Mouse (Mus musculus): ENCODE results near the gene Ankrd40. TPM values are rescaled to one million over a fixed set of nuclear protein-coding genes. Genes with fewer than 3 reads are reported as not detected.

The Ankrd40 gene
- polyA plus RNA-seq, 1 experiment from 2014 or later = 16.3 TPM

GRCm38 (mm10) chr11:94359168-94359567 is 31.4 kb downstream of the Ankrd40 start:
- Histone ChIP-seq H3K4me2 (replicated peaks; ENCODE audit: low read depth, low read length) (no peak overlapping the region), H3K27me3 (ENCODE audit: control insufficient read depth, insufficient read depth, low read length) (no peaks in the 10 kb centered on the region), H3K4me3 (ENCODE audit: low read depth, low read length) (no peak overlapping the region), H3K27ac (ENCODE audit: low read depth, low read length) (no peak overlapping the region), H3K9ac (ENCODE audit: low read depth, low read length) (no peak overlapping the region), H3K9me3 (ENCODE audit: control insufficient read depth, low read length) (no peaks in the 10 kb centered on the region), H3K4me1 (replicated peaks; ENCODE audit: control insufficient read depth, insufficient read depth, low read length) (no peaks in the 10 kb centered on the region), H3K36me3 (ENCODE audit: control insufficient read depth, insufficient read depth, low read length) (no peaks in the 10 kb centered on the region)
- DNase-seq (ENCODE audit: low spot score) (no peak), ATAC-seq (ENCODE audit: low FRiP score) (no peak)
- WGBS = 93% methylated on average over 12 of the region's 12 CpGs

DNA sequence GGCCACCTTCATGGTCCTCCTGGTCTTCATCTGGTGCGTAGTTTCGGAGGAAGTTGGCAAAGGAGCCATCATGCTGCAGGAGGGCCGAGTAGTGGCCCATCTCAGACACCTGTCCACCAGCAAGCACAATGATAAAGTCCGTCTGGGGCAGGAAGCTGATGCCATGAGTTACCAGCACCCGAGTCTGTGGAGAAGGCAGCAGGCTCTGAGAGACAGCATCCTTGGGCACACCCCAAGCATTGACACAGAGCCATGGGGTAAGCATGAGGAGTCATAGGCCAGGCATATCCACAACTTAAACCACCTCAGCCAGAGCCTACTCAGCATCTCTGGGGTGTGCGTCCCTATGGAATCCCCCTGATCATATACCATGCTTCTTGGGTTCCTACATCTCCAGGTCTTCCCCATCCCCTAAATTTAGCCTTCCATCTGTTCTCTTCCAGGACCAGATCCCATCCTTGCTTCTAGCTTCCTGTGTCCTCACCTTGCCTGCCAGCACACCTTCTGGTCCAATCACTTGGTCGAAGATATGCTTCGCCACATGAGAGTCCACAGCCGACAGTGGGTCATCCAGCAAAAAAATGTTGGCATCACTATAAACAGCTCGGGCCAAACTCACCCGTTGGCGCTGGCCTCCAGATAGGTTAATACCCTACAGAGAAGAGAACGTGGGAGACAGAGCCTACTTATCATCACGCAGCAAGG is 33.5 kb downstream of the Ankrd40 start:
- ATAC-seq (ENCODE audit: low FRiP score) = no peak

DNA sequence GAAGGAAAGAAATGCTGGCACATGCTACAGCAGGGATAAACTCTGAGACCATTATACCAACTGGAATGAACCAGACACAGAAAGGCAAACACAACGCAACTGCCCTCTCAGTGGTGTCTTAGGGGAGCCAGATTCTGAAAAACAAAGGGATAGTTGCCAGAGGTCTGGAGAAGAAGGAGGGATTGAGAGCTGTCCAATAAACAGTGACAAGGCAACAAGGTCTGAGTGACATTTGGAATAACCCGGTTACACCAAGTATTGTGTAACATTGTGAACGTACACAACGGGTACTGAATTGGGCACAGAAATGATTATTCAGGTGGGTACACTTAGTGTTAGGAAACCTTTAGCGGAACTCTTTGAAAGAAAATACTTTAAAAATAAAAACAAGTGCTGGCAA is 34.3 kb downstream of the Ankrd40 start:
- Histone ChIP-seq H3K27ac (ENCODE audit: low read depth, low read length) (no peak overlapping the region), H3K4me1 (replicated peaks; ENCODE audit: control insufficient read depth, insufficient read depth, low read length) (no peaks in the 10 kb centered on the region), H3K9ac (ENCODE audit: low read depth, low read length) (no peak overlapping the region), H3K9me3 (ENCODE audit: control insufficient read depth, low read length) (no peaks in the 10 kb centered on the region), H3K27me3 (ENCODE audit: control insufficient read depth, insufficient read depth, low read length) (no peaks in the 10 kb centered on the region), H3K4me2 (replicated peaks; ENCODE audit: low read depth, low read length) (no peak overlapping the region), H3K4me3 (ENCODE audit: low read depth, low read length) (no peak overlapping the region), H3K36me3 (ENCODE audit: control insufficient read depth, insufficient read depth, low read length) (no peaks in the 10 kb centered on the region)
- WGBS = 95% methylated on average over 5 of the region's 5 CpGs
- no peak for ATAC-seq (ENCODE audit: low FRiP score)
- DNase-seq (ENCODE audit: low spot score) = no peak

More for the DNA sequence above, 33.5 kb downstream of the Ankrd40 start:
- Histone ChIP-seq H3K4me1 (replicated peaks; ENCODE audit: control insufficient read depth, insufficient read depth, low read length) (no peaks in the 10 kb centered on the region), H3K27me3 (ENCODE audit: control insufficient read depth, insufficient read depth, low read length) (no peaks in the 10 kb centered on the region), H3K27ac (ENCODE audit: low read depth, low read length) (no peak overlapping the region), H3K4me2 (replicated peaks; ENCODE audit: low read depth, low read length) (no peak overlapping the region), H3K9me3 (ENCODE audit: control insufficient read depth, low read length) (no peaks in the 10 kb centered on the region), H3K4me3 (ENCODE audit: low read depth, low read length) (no peak overlapping the region), H3K9ac (ENCODE audit: low read depth, low read length) (no peak overlapping the region), H3K36me3 (ENCODE audit: control insufficient read depth, insufficient read depth, low read length) (no peaks in the 10 kb centered on the region)
- DNase-seq (ENCODE audit: low spot score) = no peak
- WGBS = 91% methylated on average over 14 of the region's 14 CpGs

GRCm38 (mm10) chr11:94363690-94364089 is 35.9 kb downstream of the Ankrd40 start:
- no peak overlapping the region for H3K9ac ChIP-seq (ENCODE audit: low read depth, low read length)
- DNase-seq (ENCODE audit: low spot score) = no peak
- WGBS = 83% methylated on average over 7 of the region's 7 CpGs
- no peak overlapping the region for H3K4me3 ChIP-seq (ENCODE audit: low read depth, low read length)
- no peaks in the 10 kb centered on the region for H3K9me3 ChIP-seq (ENCODE audit: control insufficient read depth, low read length)
- no peak overlapping the region for H3K4me2 ChIP-seq (replicated peaks; ENCODE audit: low read depth, low read length)
- no peaks in the 10 kb centered on the region for H3K36me3 ChIP-seq (ENCODE audit: control insufficient read depth, insufficient read depth, low read length)
- no peaks in the 10 kb centered on the region for H3K27me3 ChIP-seq (ENCODE audit: control insufficient read depth, insufficient read depth, low read length)
- no peak overlapping the region for H3K27ac ChIP-seq (ENCODE audit: low read depth, low read length)
- ATAC-seq (ENCODE audit: low FRiP score) = no peak
- H3K4me1 ChIP-seq (replicated peaks; ENCODE audit: control insufficient read depth, insufficient read depth, low read length) = no peaks in the 10 kb centered on the region

DNA sequence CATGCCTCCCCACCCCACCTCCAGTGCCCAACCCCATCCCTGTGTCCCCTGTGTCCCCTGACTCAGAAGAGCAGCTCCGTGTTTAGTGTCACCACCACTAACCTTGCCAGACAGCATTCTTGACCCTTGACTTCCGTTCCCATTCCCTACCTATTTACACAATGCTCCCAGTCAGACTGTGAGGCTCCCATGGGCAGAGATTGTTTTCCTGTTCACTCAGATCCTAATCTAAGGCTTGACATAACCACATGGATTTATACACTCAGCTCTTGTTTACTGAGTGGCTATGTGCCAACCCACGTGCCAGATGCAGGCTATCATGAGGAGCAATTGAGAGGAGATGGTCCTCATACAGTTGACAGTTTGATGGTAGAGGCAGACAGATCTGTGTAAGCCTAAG is 37.5 kb downstream of the Ankrd40 start:
- WGBS = 75% methylated on average over 3 of the region's 3 CpGs

GRCm38 (mm10) chr11:94369981-94370380 is 42.2 kb downstream of the Ankrd40 start:
- no peak overlapping the region for H3K4me3 ChIP-seq (ENCODE audit: low read depth, low read length)
- no peak overlapping the region for H3K4me2 ChIP-seq (replicated peaks; ENCODE audit: low read depth, low read length)
- no peaks in the 10 kb centered on the region for H3K36me3 ChIP-seq (ENCODE audit: control insufficient read depth, insufficient read depth, low read length)
- H3K9me3 ChIP-seq (ENCODE audit: control insufficient read depth, low read length) = no peaks in the 10 kb centered on the region
- DNase-seq (ENCODE audit: low spot score) = no peak
- 81% methylated on average over 6 of the region's 6 CpGs for WGBS
- no peak for ATAC-seq (ENCODE audit: low FRiP score)
- H3K27ac ChIP-seq (ENCODE audit: low read depth, low read length) = no peak overlapping the region
- no peaks in the 10 kb centered on the region for H3K27me3 ChIP-seq (ENCODE audit: control insufficient read depth, insufficient read depth, low read length)
- no peak overlapping the region for H3K9ac ChIP-seq (ENCODE audit: low read depth, low read length)
- H3K4me1 ChIP-seq (replicated peaks; ENCODE audit: control insufficient read depth, insufficient read depth, low read length) = no peaks in the 10 kb centered on the region

More for the DNA sequence above, 37.5 kb downstream of the Ankrd40 start:
- no peaks in the 10 kb centered on the region for H3K36me3 ChIP-seq (ENCODE audit: control insufficient read depth, insufficient read depth, low read length)
- H3K4me1 ChIP-seq (replicated peaks; ENCODE audit: control insufficient read depth, insufficient read depth, low read length) = no peaks in the 10 kb centered on the region
- H3K9ac ChIP-seq (ENCODE audit: low read depth, low read length) = no peak overlapping the region
- no peak overlapping the region for H3K4me2 ChIP-seq (replicated peaks; ENCODE audit: low read depth, low read length)
- H3K27ac ChIP-seq (ENCODE audit: low read depth, low read length) = no peak overlapping the region
- H3K4me3 ChIP-seq (ENCODE audit: low read depth, low read length) = no peak overlapping the region
- DNase-seq (ENCODE audit: low spot score) (no peak), ATAC-seq (ENCODE audit: low FRiP score) (no peak)
- H3K9me3 ChIP-seq (ENCODE audit: control insufficient read depth, low read length) = no peaks in the 10 kb centered on the region
- no peaks in the 10 kb centered on the region for H3K27me3 ChIP-seq (ENCODE audit: control insufficient read depth, insufficient read depth, low read length)

DNA sequence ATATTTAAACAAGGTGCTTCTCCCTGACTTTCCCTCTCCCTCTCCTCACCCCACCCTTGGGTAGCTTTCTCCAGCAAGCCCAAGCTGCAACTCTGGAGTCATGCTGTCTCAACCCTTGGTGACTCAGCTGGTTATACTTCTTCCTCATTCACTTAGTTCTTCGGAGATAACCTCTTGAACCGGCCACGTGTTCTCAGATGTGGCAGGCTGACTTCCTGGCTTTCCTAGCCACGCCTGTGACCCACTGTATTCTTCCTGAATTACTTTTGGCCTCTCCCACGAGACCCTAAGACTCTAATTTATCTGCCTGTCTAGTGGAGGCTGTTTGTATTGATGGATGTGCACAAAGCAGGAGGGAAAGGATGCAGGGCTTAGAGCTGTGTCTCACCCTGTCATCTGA is 43.0 kb downstream of the Ankrd40 start:
- no peaks in the 10 kb centered on the region for H3K4me1 ChIP-seq (replicated peaks; ENCODE audit: control insufficient read depth, insufficient read depth, low read length)
- WGBS = 33% methylated on average over 5 of the region's 5 CpGs
- no peak overlapping the region for H3K27ac ChIP-seq (ENCODE audit: low read depth, low read length)
- no peaks in the 10 kb centered on the region for H3K9me3 ChIP-seq (ENCODE audit: control insufficient read depth, low read length)
- H3K4me2 ChIP-seq (replicated peaks; ENCODE audit: low read depth, low read length) = no peak overlapping the region
- no peaks in the 10 kb centered on the region for H3K36me3 ChIP-seq (ENCODE audit: control insufficient read depth, insufficient read depth, low read length)
- H3K9ac ChIP-seq (ENCODE audit: low read depth, low read length) = no peak overlapping the region
- DNase-seq (ENCODE audit: low spot score) (peak; percentile 17), ATAC-seq (ENCODE audit: low FRiP score) (no peak)
- H3K4me3 ChIP-seq (ENCODE audit: low read depth, low read length) = no peak overlapping the region
- no peaks in the 10 kb centered on the region for H3K27me3 ChIP-seq (ENCODE audit: control insufficient read depth, insufficient read depth, low read length)

GRCm38 (mm10) chr11:94374276-94374948 is 46.6 kb downstream of the Ankrd40 start:
- Histone ChIP-seq H3K4me1 (replicated peaks; ENCODE audit: control insufficient read depth, insufficient read depth, low read length) (no peaks in the 10 kb centered on the region), H3K27ac (ENCODE audit: low read depth, low read length) (no peak overlapping the region), H3K36me3 (ENCODE audit: control insufficient read depth, insufficient read depth, low read length) (no peaks in the 10 kb centered on the region), H3K27me3 (ENCODE audit: control insufficient read depth, insufficient read depth, low read length) (no peaks in the 10 kb centered on the region), H3K4me2 (replicated peaks; ENCODE audit: low read depth, low read length) (no peak overlapping the region), H3K9me3 (ENCODE audit: control insufficient read depth, low read length) (no peaks in the 10 kb centered on the region), H3K4me3 (ENCODE audit: low read depth, low read length) (no peak overlapping the region), H3K9ac (ENCODE audit: low read depth, low read length) (no peak overlapping the region)
- ATAC-seq (ENCODE audit: low FRiP score) (no peak), DNase-seq (ENCODE audit: low spot score) (no peak)
- 92% methylated on average over 13 of the region's 13 CpGs for WGBS

GRCm38 (mm10) chr11:94379061-94379460 is 51.3 kb downstream of the Ankrd40 start:
- no peaks in the 10 kb centered on the region for H3K9me3 ChIP-seq (ENCODE audit: control insufficient read depth, low read length)
- DNase-seq (ENCODE audit: low spot score) = no peak
- 27% methylated on average over 2 of the region's 2 CpGs for WGBS
- H3K36me3 ChIP-seq (ENCODE audit: control insufficient read depth, insufficient read depth, low read length) = no peaks in the 10 kb centered on the region
- H3K4me3 ChIP-seq (ENCODE audit: low read depth, low read length) = no peak overlapping the region
- no peaks in the 10 kb centered on the region for H3K4me1 ChIP-seq (replicated peaks; ENCODE audit: control insufficient read depth, insufficient read depth, low read length)
- H3K4me2 ChIP-seq (replicated peaks; ENCODE audit: low read depth, low read length) = no peak overlapping the region
- H3K9ac ChIP-seq (ENCODE audit: low read depth, low read length) = no peak overlapping the region
- H3K27me3 ChIP-seq (ENCODE audit: control insufficient read depth, insufficient read depth, low read length) = no peaks in the 10 kb centered on the region
- no peak overlapping the region for H3K27ac ChIP-seq (ENCODE audit: low read depth, low read length)
- ATAC-seq (ENCODE audit: low FRiP score) = no peak
